Mouse (Mus musculus): ENCODE results near the gene Acsl6. TPM values are rescaled to one million over a fixed set of nuclear protein-coding genes. Genes with fewer than 3 reads are reported as not detected.

Gene Acsl6
- total and polyA plus RNA-seq, 3 experiments: 2.8 to 7.9 TPM; not detected in 1

- no peak overlapping the region for H3K4me3 ChIP-seq (ENCODE audit: control insufficient read depth in 1 of 2, insufficient read depth in 1 of 2, low read depth in 2 of 2, low read length in 2 of 2)
- peak; percentile 75 for DNase-seq (ENCODE audit: low read depth, low spot score)
Measured at GRCm38 (mm10) chr11:54343703-54344102, 40.1 kb downstream of the Acsl6 start.

GRCm38 (mm10) chr11:54351704-54352103 lies 48.1 kb downstream of the Acsl6 start:
- peak; percentile 30 for DNase-seq (ENCODE audit: low read depth, low spot score)
- Histone ChIP-seq H3K27ac (ENCODE audit: control insufficient read depth, low read depth, low read length) (no peak overlapping the region), H3K9ac (ENCODE audit: control insufficient read depth, low read depth, low read length, poor library complexity, severe bottlenecking) (no peak overlapping the region), H3K9me3 (replicated peaks; ENCODE audit: insufficient read depth, low read length) (no peaks in the 10 kb centered on the region), H3K36me3 (ENCODE audit: control insufficient read depth in 1 of 2, insufficient read depth in 2 of 2, low read length in 2 of 2) (peaks cover 0 to 5% of the 10 kb centered on the region in 2 experiments; a peak in 1 of 4 replicates), H3K27me3 (ENCODE audit: control insufficient read depth in 1 of 2, insufficient read depth in 2 of 2, low read length in 2 of 2) (no peaks in the 10 kb centered on the region), H3K79me2 (ENCODE audit: control insufficient read depth, insufficient read depth, low read length, poor library complexity) (no peaks in the 10 kb centered on the region), H3K4me3 (ENCODE audit: control insufficient read depth in 1 of 2, insufficient read depth in 1 of 2, low read depth in 2 of 2, low read length in 2 of 2) (no peak overlapping the region), H3K4me1 (ENCODE audit: control insufficient read depth in 1 of 2, insufficient read depth in 2 of 2, low read length in 2 of 2) (peaks cover 0 to 7% of the 10 kb centered on the region in 2 experiments; a peak in 2 of 4 replicates)
- TF ChIP-seq MAFK (IDR thresholded peaks at IDR 0.05; ENCODE audit: borderline replicate concordance, low read depth, low read length): no peak
- no peak for TF ChIP-seq TCF12 (IDR thresholded peaks at IDR 0.05; ENCODE audit: low read depth, low read length)
- TF ChIP-seq ZC3H11A (IDR thresholded peaks at IDR 0.05; ENCODE audit: low read depth, low read length): no peak
- TF ChIP-seq KAT2A (conservative IDR thresholded peaks at IDR 0.05; ENCODE audit: low read depth, low read length): no peak
- no peak for TF ChIP-seq ZNF384 (IDR thresholded peaks at IDR 0.05; ENCODE audit: low read depth, low read length)
- TF ChIP-seq USF1 (IDR thresholded peaks at IDR 0.05; ENCODE audit: low read depth, low read length): no peak
- TF ChIP-seq GATA1 (IDR thresholded peaks at IDR 0.05; ENCODE audit: low read depth, low read length): no peak
- TF ChIP-seq SIN3A (IDR thresholded peaks at IDR 0.05; ENCODE audit: low read length): no peak
- no peak for TF ChIP-seq TBP (IDR thresholded peaks at IDR 0.05; ENCODE audit: low read depth, low read length)
- TF ChIP-seq ETS1 (IDR thresholded peaks at IDR 0.05; ENCODE audit: low read depth, low read length): no peak
- no peak for TF ChIP-seq EP300 (IDR thresholded peaks at IDR 0.05; ENCODE audit: low read depth in 1 of 2, low read length in 2 of 2)

More at GRCm38 (mm10) chr11:54343703-54344102, 40.1 kb downstream of the Acsl6 start:
- Histone ChIP-seq H3K4me1 (ENCODE audit: control insufficient read depth in 1 of 2, insufficient read depth in 2 of 2, low read length in 2 of 2) (no peaks in the 10 kb centered on the region), H3K9ac (ENCODE audit: control insufficient read depth, low read depth, low read length, poor library complexity, severe bottlenecking) (no peak overlapping the region), H3K9me3 (replicated peaks; ENCODE audit: insufficient read depth, low read length) (no peaks in the 10 kb centered on the region), H3K36me3 (ENCODE audit: control insufficient read depth in 1 of 2, insufficient read depth in 2 of 2, low read length in 2 of 2) (no peaks in the 10 kb centered on the region), H3K79me2 (ENCODE audit: control insufficient read depth, insufficient read depth, low read length, poor library complexity) (no peaks in the 10 kb centered on the region), H3K27me3 (ENCODE audit: control insufficient read depth in 1 of 2, insufficient read depth in 2 of 2, low read length in 2 of 2) (no peaks in the 10 kb centered on the region), H3K27ac (ENCODE audit: control insufficient read depth, low read depth, low read length) (no peak overlapping the region)
- TF ChIP-seq MAX (IDR thresholded peaks at IDR 0.05; ENCODE audit: low read length) (no peak), EP300 (IDR thresholded peaks at IDR 0.05; ENCODE audit: low read depth in 1 of 2, low read length in 2 of 2) (no peak), KAT2A (conservative IDR thresholded peaks at IDR 0.05; ENCODE audit: low read depth, low read length) (no peak), CTCF (IDR thresholded peaks at IDR 0.05 in 2 of 3, conservative IDR thresholded peaks at IDR 0.05 in 1 of 3; ENCODE audit: control insufficient read depth in 1 of 3, insufficient read depth in 1 of 3, low read depth in 2 of 3, low read length in 3 of 3, poor library complexity in 1 of 3, severe bottlenecking in 1 of 3) (no peak), USF1 (IDR thresholded peaks at IDR 0.05; ENCODE audit: low read depth, low read length) (no peak), ELF1 (IDR thresholded peaks at IDR 0.05; ENCODE audit: low read depth, low read length) (no peak), GATA1 (IDR thresholded peaks at IDR 0.05; ENCODE audit: low read depth, low read length) (no peak), MYB (IDR thresholded peaks at IDR 0.05; ENCODE audit: low read depth, low read length) (no peak), ZKSCAN1 (IDR thresholded peaks at IDR 0.05; ENCODE audit: low read depth, low read length) (no peak), TBP (IDR thresholded peaks at IDR 0.05; ENCODE audit: low read depth, low read length) (no peak), JUND (IDR thresholded peaks at IDR 0.05; ENCODE audit: low read depth, low read length) (no peak), HCFC1 (IDR thresholded peaks at IDR 0.05; ENCODE audit: low read depth, low read length) (no peak), USF2 (IDR thresholded peaks at IDR 0.05; ENCODE audit: borderline replicate concordance in 1 of 2, insufficient read depth in 1 of 2, low read depth in 1 of 2, low read length in 2 of 2) (no peak), CHD1 (IDR thresholded peaks at IDR 0.05; ENCODE audit: low read depth, low read length) (no peak), POLR2AphosphoS2 (IDR thresholded peaks at IDR 0.05; ENCODE audit: low read length) (no peak), NELFE (IDR thresholded peaks at IDR 0.05; ENCODE audit: low read depth, low read length) (no peak), SIN3A (IDR thresholded peaks at IDR 0.05; ENCODE audit: low read length) (peak; percentile 80), BHLHE40 (IDR thresholded peaks at IDR 0.05; ENCODE audit: borderline replicate concordance, low read depth, low read length) (no peak), MXI1 (IDR thresholded peaks at IDR 0.05; ENCODE audit: low read depth, low read length) (peak; percentile 84), ETS1 (IDR thresholded peaks at IDR 0.05; ENCODE audit: low read depth, low read length) (no peak), SMC3 (IDR thresholded peaks at IDR 0.05; ENCODE audit: low read depth, low read length) (peak; percentile 28), ZC3H11A (IDR thresholded peaks at IDR 0.05; ENCODE audit: low read depth, low read length) (no peak), CHD2 (IDR thresholded peaks at IDR 0.05; ENCODE audit: low read length) (no peak)
